Mouse (Mus musculus): ENCODE measurements around the gene Gm1140. TPM values are rescaled to one million over a fixed set of nuclear protein-coding genes. Genes with fewer than 3 reads are reported as not detected.
"Not testable (repeated sequence)": the region's sequence is repeated elsewhere in the genome, so short reads cannot be mapped to it uniquely, and the experiment has no call there.

The Gm1140 gene
- polyA plus RNA-seq (2012; fragmentation: generic; extraction: Trizol): not detected
- long read RNA-seq, experiment 1: 0 reads
- long read RNA-seq, experiment 2: 0 reads

DNA sequence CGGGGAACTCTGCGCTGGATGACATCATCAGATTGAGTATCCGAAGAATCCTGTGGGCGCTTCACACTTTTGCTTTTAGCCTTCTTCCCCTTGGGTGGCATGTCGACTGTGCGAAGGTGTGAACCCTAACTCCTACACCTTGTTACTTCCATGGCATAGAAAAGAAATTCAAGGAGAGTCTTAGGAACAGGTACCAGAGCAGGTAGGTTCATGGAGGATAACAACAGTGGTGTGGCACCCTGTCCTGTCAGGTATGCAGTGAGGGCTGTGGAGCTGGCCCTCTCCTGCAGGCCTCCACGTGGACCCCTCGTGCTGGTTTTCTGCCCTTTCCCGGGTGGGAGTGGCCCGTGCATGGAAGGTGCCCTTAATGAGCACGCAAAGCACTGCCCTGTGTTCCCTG lies at the start of gene Gm1140:
Gm1140 (minus strand) TSS at position 101 of the 400 bp plus-strand sequence.
- not testable (repeated sequence) for H3K79me2 ChIP-seq (ENCODE audit: control insufficient read depth, insufficient read depth); H3K4me3 ChIP-seq (ENCODE audit: insufficient read depth, poor library complexity, severe bottlenecking); H3K79me3 ChIP-seq (ENCODE audit: low read depth); H3K36me3 ChIP-seq (ENCODE audit: control insufficient read depth, insufficient read depth); H3ac ChIP-seq (ENCODE audit: control insufficient read depth, insufficient read length, low read depth); H3K27me3 ChIP-seq (ENCODE audit: control insufficient read depth, insufficient read depth, insufficient read length)

- H3K79me3 ChIP-seq (ENCODE audit: low read depth); H3K79me2 ChIP-seq (ENCODE audit: control insufficient read depth, insufficient read depth); H3K36me3 ChIP-seq (ENCODE audit: control insufficient read depth, insufficient read depth); H3K4me3 ChIP-seq (ENCODE audit: insufficient read depth, poor library complexity, severe bottlenecking); H3K27me3 ChIP-seq (ENCODE audit: control insufficient read depth, insufficient read depth, insufficient read length); H3ac ChIP-seq (ENCODE audit: control insufficient read depth, insufficient read length, low read depth): not testable (repeated sequence)
Measured at GRCm38 (mm10) chrX:67695398-67695797, 2.0 kb upstream of the Gm1140 start, which contains the start of gene Gm14692. Gene Gm14692 (plus strand): TSS chrX:67695698.

Other genes with a start within 250 kb of the Gm1140 start
- gene Gm14692, start 2.1 kb upstream of the Gm1140 start, polyA plus RNA-seq (2012; fragmentation: generic; extraction: Trizol): not detected
- gene 4933436I01Rik, start 227.9 kb upstream of the Gm1140 start, polyA plus RNA-seq (2012; fragmentation: generic; extraction: Trizol): not detected

Data from C2C12 (cell line).